Mouse (Mus musculus) bone marrow, adult 2 months (tissue): ENCODE results near the gene Pde4d.

Source experiments
- CTCF ChIP-seq: fragments of 200-500 bp; IDR thresholded peaks from 2 replicates; pipeline ENCODE4 v1.5.1; 2011; ENCODE audit warnings: low read length, control low read depth; ENCODE audit not compliant: control insufficient read depth, insufficient read depth
- POLR2A ChIP-seq: fragments of 200-500 bp; IDR thresholded peaks from 2 replicates; pipeline ENCODE4 v1.6.1; 2011; ENCODE audit warnings: low read depth, mild to moderate bottlenecking, control low read depth, low read length, borderline replicate concordance; ENCODE audit not compliant: control insufficient read depth

DNA sequence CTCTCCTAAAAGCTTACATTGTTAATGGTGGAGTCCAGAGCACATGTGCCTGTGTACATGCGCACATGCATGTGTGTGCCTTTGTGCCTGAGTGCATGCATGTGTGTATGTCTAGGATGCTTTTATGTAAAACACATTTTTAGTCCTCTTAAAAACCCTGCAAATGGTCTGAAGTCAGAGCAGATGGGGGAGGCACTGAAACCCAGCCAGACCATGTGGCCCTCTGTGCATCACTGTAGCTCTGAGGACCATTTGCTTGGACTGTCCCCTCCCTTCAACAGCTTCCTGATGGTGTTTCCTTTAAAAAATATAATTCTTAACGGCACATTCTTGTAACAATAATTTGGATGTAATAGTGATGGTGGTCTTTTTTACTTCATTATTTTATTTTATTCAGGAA lies 1177.5 kb downstream of the Pde4d start:
- TF ChIP-seq CTCF (no peak), POLR2A (no peak)
